Mouse (Mus musculus) Patski (cell line): ENCODE results near the gene Plekho1. TPM values are rescaled to one million over a fixed set of nuclear protein-coding genes. Genes with fewer than 3 reads are reported as not detected.
A peak's percentile ranks its signal among the peaks of the same experiment; 100 is the strongest.

Source experiments
- ATAC-seq: fragments of 100-300 bp; one replicate; pipeline ENCODE4 v1.8.0; 2021
- CTCF ChIA-PET: fragments of 350-600 bp; sonication (Branson Sonifier 250); formaldehyde crosslinking; loops from one replicate; lab custom pipeline; 2022; ENCODE audit warnings: inconsistent platforms; lab: Charles Lee
- POLR2A ChIA-PET: fragments of 350-600 bp; sonication (Branson Sonifier 250); formaldehyde crosslinking; loops from one replicate; lab custom pipeline; 2022; ENCODE audit warnings: antibody characterized with exemption, inconsistent platforms; lab: Charles Lee
- DNase-seq: peaks from one replicate; pipeline ENCODE4 v3.0.0-alpha.2; 2011; ENCODE audit warnings: low read depth, low spot score
- H3K27me3 ChIP-seq: fragments of 371-371 bp; one replicate; pipeline ENCODE4 v1.5.1; 2021
- CTCF ChIP-seq: fragments of 100-300 bp; IDR thresholded peaks from one replicate; pipeline ENCODE4 v1.5.1; 2021
- in situ Hi-C: fragments of 300-500 bp; cut with MboI; formaldehyde crosslinking; loops from 3 replicates; pipeline ENCODE4 v1.11.1; 2018; ENCODE audit warnings: low pct_unique_long_range_greater_than_20kb, mixed read lengths
- polyA plus RNA-seq: library from polyadenylated mRNA; unstranded; gene quantifications from one replicate; pipeline ENCODE4 v1.2.3, GENCODE M21; 2021

The Plekho1 gene
- polyA plus RNA-seq, 1 experiment from 2014 or later, result 118 TPM

- DNase-seq, result no peak
- H3K27me3 ChIP-seq, result no peaks in the 10 kb centered on the region
Observed at GRCm38 (mm10) chr3:96032652-96033017, 36.8 kb upstream of the Plekho1 start.

GRCm38 (mm10) chr3:96031991-96032651, 36.3 kb upstream of the Plekho1 start:
- POLR2A ChIA-PET, result no interaction called here
- no peak for TF ChIP-seq CTCF
- in situ Hi-C loops, result no loop called here
- DNase-seq (no peak), ATAC-seq (no peak)
- CTCF ChIA-PET, result interaction anchor here (0.7 to 1.3 kb wide), 3 partner anchors 9 to 14 kb away, joined by 3 to 4 read pairs (median 3); no protein-coding TSS in a partner anchor
- no peaks in the 10 kb centered on the region for H3K27me3 ChIP-seq

More at GRCm38 (mm10) chr3:96032652-96033017, 36.8 kb upstream of the Plekho1 start:
- in situ Hi-C loops, result no loop called here
- POLR2A ChIA-PET, result interaction anchor here (0.6 kb wide), 1 partner anchor 174 kb away, joined by 3 read pairs; no protein-coding TSS in a partner anchor
- TF ChIP-seq CTCF, result no peak
- CTCF ChIA-PET, result interaction anchor here (0.7 to 1.3 kb wide), 3 partner anchors 9 to 15 kb away, joined by 3 to 4 read pairs (median 3); no protein-coding TSS in a partner anchor
- ATAC-seq, result no peak

DNA sequence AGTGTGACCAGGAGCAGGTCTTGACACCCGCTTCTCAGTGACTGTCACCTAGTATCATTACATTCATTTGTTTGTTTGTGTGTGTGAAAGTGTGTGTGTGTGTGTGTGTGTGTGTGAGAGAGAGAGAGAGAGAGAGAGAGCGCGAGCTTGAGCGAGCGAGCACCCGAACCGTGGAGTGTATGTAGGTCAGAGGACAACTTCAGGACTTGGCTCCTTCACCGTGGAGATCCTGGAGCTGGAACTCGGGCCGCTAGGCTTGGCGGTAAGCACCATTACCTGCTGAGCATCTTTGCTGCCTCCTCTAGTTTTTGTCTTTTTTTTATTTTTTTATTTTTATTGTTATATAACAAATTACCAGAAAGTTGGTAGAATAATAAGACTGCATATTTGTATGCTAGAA, 34.0 kb upstream of the Plekho1 start:
- CTCF ChIA-PET, result interaction anchor here (1.0 kb wide), 1 partner anchor 24 kb away, joined by 3 read pairs; no protein-coding TSS in a partner anchor
- H3K27me3 ChIP-seq, result no peaks in the 10 kb centered on the region
- DNase-seq, result no peak
- TF ChIP-seq CTCF, result no peak
- in situ Hi-C loops, result no loop called here
- POLR2A ChIA-PET, result no interaction called here
- ATAC-seq, result no peak

DNA sequence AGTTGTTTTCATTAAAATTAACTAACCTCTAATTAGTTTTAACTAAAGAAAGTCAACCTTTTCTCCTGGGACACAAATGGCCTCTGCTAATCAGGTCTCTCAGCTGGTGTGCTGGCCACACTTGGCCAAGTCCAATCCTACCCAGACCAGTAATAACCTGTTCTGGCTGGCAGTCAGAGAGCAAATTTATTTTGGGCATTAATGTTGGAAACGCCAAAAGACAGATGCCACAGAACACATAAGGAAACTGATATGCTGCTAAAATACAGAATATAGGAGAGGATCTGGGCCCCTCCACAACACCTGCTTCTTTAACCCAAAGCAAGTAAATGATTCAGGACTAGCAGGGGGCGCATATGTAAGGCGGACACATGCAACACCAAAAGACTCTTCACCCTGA, 33.5 kb upstream of the Plekho1 start:
- in situ Hi-C loops, result no loop called here
- H3K27me3 ChIP-seq, result no peaks in the 10 kb centered on the region
- POLR2A ChIA-PET, result no interaction called here
- CTCF ChIA-PET, result no interaction called here
- DNase-seq (no peak), ATAC-seq (no peak)
- TF ChIP-seq CTCF, result no peak

DNA sequence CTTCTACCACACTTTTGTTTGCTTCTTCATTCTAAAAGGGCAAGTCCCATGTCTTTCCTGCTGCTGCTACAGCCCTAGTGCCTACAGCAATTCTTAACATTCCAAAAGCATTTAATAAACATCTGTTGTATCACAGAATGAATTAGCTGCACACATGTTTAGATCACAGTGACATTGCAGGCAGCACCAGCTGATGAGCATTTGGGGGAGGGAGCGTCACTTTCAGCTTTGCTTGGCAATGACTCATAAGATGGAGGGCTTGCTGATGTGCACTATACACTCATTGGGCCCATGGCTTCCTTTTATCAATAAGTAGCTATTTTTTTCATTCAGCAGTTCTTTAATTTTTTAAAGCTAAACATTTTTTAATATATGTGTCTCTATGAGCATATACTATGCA, 32.1 kb upstream of the Plekho1 start:
- in situ Hi-C loops, result no loop called here
- no peak for DNase-seq
- ATAC-seq, result no peak
- no peaks in the 10 kb centered on the region for H3K27me3 ChIP-seq
- ChIA-PET POLR2A (no interaction called here), CTCF (interaction anchor here (1.0 to 1.7 kb wide), 2 partner anchors 10 to 22 kb away, joined by 3 to 5 read pairs; no protein-coding TSS in a partner anchor)
- TF ChIP-seq CTCF, result no peak

DNA sequence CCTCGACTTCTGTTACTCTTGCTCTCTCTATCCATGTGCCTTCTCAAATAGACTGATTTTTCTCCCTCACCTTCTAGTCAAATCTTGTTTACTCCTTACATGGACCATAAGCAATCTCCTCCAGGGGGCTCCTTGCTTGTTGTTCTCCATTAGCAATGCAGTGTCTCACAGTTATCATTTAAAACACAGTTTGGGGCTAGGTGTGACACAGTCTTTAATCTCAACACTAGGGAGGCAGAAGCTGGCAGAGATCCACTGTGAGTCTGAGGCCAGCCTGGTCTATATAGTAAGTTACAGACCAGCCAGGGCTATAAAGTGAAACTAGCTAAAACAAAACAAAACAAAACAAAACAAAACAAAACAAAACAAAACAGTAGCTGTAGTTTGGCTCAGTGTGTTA, 31.3 kb upstream of the Plekho1 start:
- in situ Hi-C loops, result no loop called here
- CTCF ChIA-PET, result interaction anchor here (1.7 kb wide), 1 partner anchor 23 kb away, joined by 5 read pairs; no protein-coding TSS in a partner anchor

GRCm38 (mm10) chr3:96021421-96022128, 25.8 kb upstream of the Plekho1 start:
- ChIA-PET POLR2A (no interaction called here), CTCF (interaction anchor here (1.3 to 1.7 kb wide), 6 partner anchors 8 to 23 kb away, joined by 3 to 4 read pairs (median 3); no protein-coding TSS in a partner anchor)
- ATAC-seq, result no peak
- DNase-seq, result no peak
- no peaks in the 10 kb centered on the region for H3K27me3 ChIP-seq
- TF ChIP-seq CTCF, result no peak
- in situ Hi-C loops, result no loop called here

More for the DNA sequence above, 31.3 kb upstream of the Plekho1 start:
- TF ChIP-seq CTCF, result no peak
- POLR2A ChIA-PET, result no interaction called here
- ATAC-seq, result no peak
- H3K27me3 ChIP-seq, result no peaks in the 10 kb centered on the region
- no peak for DNase-seq

- ChIA-PET CTCF (interaction anchor here (1.3 to 1.5 kb wide), 3 partner anchors 13 to 22 kb away, joined by 3 to 4 read pairs (median 3); no protein-coding TSS in a partner anchor), POLR2A (no interaction called here)
- ATAC-seq (no peak), DNase-seq (no peak)
- H3K27me3 ChIP-seq, result no peaks in the 10 kb centered on the region
- in situ Hi-C loops, result no loop called here
- no peak for TF ChIP-seq CTCF
Observed at GRCm38 (mm10) chr3:96020735-96021134, 24.9 kb upstream of the Plekho1 start.

DNA sequence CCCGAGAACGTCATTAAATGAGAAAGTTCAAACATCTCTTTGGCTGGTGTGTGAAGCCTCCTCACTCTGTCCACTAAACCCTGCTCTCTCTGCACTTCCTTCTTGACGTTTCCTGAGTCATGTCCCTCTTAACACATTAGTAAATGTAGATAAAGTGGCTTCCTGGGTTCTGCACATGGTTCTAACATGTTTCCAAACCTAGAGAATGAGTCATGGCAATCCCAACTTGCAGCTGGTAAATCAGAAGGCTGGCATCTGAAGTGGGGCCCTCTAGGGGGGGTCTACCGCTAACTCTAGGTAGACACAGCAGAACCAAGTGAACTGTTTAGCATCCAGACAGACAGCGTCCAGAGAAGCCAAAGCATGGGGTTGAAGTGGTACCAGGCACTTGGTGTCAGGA, 21.7 kb upstream of the Plekho1 start:
- in situ Hi-C loops, result no loop called here

GRCm38 (mm10) chr3:96016257-96016889, 20.6 kb upstream of the Plekho1 start:
- no peaks in the 10 kb centered on the region for H3K27me3 ChIP-seq
- DNase-seq (no peak), ATAC-seq (no peak)
- in situ Hi-C loops, result no loop called here
- TF ChIP-seq CTCF, result no peak
- ChIA-PET CTCF (interaction anchor here (1.5 kb wide), 1 partner anchor 28 kb away, joined by 3 read pairs; no protein-coding TSS in a partner anchor), POLR2A (no interaction called here)

More for the DNA sequence above, 21.7 kb upstream of the Plekho1 start:
- ChIA-PET POLR2A (interaction anchor here (0.9 to 1.3 kb wide), 2 partner anchors 10 to 13 kb away, joined by 3 read pairs; no protein-coding TSS in a partner anchor), CTCF (interaction anchor here (1.2 to 1.7 kb wide), 4 partner anchors 11 to 58 kb away, joined by 3 read pairs; no protein-coding TSS in a partner anchor)
- no peak for DNase-seq
- TF ChIP-seq CTCF, result peak; percentile 5
- ATAC-seq, result no peak
- no peaks in the 10 kb centered on the region for H3K27me3 ChIP-seq
